Mouse (Mus musculus) gastrocnemius, adult 8-10 months (tissue): ENCODE data around the gene Vac14. TPM values are rescaled to one million over a fixed set of nuclear protein-coding genes. Genes with fewer than 3 reads are reported as not detected.

ENCODE experiments used
- DNase-seq, 2 experiments: peaks; one replicate each; pipeline ENCODE4 v3.0.0; 2022; ENCODE audit warnings: low spot score in 2 of 2
- total RNA-seq, 4 experiments: library from RNA; stranded (reverse); gene quantifications; 2 replicates each; pipeline ENCODE4 v1.2.4; 2022

Gene Vac14
- total RNA-seq, 4 experiments from 2014 or later: 17.4 to 22.1 (median 19.3) TPM

GRCm38 (mm10) chr8:110687726-110688125, 69.3 kb downstream of the Vac14 start:
- peak; percentile 62 to 75 for DNase-seq

- DNase-seq: no peak
Measured at GRCm38 (mm10) chr8:110689961-110690360, 71.6 kb downstream of the Vac14 start.

DNA sequence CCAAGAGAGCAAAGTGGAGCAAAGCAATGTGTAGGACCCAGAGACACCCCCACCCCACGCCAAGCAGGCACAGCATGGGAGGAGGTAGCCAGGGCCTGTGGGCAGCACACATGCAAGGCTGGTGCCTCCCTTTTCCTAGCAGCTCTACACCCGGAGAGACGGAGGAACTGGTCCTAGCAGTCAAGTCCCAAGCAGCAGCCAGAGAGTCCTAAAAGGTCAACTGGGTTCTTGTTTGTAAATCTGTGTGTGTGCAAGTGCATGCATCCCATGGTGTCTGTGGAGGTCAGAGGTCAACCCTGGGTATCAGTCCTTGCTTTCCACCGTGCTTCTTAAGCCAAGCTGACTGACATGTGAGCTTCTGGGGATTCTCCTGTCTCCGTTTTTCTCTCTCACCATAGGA, 75.8 kb downstream of the Vac14 start:
- DNase-seq: no peak

- DNase-seq: no peak
Measured at GRCm38 (mm10) chr8:110694826-110695225, 76.4 kb downstream of the Vac14 start.

DNA sequence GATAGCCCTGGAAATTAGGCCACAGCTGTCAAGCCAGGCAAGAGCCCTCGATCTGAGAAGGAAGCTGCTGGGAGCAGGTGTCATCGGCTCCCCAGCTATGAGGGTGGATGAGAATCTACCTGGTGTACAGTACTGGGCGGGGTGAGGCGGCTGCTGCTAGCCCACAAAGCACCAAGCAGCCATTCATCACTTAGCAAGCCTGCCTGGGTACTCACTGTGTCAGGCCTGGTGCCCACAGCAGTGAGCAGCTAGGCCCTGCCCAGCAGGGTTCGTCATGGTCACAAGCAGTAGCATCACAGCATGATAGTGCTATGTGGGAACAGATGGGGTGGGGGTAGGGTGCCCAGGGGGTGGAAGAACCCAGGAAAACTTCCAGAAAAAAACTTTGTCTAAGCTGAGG, 77.0 kb downstream of the Vac14 start:
- no peak for DNase-seq

GRCm38 (mm10) chr8:110696051-110696450, 77.7 kb downstream of the Vac14 start:
- no peak for DNase-seq

GRCm38 (mm10) chr8:110697571-110697970, 79.2 kb downstream of the Vac14 start:
- DNase-seq: no peak

GRCm38 (mm10) chr8:110698098-110698497, 79.7 kb downstream of the Vac14 start:
- DNase-seq: no peak

DNA sequence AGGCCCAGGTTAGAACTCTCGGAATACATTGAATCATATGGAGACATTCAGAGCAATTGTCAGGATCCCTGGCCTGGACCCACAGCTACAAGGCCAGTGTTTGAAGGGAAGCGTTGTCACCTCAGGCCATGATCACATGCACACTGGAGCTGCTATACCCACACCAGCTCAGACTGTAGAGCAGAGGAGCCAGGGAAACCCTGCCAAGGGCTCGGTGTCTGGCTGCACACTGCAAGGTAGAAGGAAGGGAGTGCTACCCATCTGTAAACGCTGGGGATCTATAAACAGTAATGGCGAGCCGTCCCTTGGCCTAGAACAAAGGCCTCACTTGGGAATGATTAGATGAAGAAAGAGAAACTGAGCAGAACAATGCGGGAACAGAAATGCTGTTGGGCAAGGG, 81.1 kb downstream of the Vac14 start:
- DNase-seq: no peak

DNA sequence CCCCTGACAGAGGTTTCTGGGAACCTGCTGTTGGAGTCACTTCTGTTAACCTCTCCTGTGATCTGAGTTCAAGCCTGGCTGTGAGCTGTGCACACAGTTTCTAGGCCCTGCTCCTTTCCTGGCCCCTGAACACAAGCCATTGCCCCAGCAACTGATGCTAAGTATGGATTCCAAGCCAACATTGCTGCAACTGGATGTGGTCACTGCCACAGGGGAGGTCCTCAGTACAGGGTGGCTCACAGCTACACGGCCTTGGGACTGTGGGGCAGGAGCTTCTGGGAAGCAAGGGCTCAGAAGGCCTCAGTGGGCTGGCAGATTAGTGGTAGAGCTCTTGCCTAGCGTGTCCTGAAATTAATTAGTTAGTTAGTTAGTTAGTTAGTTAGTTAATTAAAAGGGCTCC, 82.2 kb downstream of the Vac14 start:
- DNase-seq: no peak

- no peak for DNase-seq
Measured at GRCm38 (mm10) chr8:110702636-110703459, 84.5 kb downstream of the Vac14 start.

DNA sequence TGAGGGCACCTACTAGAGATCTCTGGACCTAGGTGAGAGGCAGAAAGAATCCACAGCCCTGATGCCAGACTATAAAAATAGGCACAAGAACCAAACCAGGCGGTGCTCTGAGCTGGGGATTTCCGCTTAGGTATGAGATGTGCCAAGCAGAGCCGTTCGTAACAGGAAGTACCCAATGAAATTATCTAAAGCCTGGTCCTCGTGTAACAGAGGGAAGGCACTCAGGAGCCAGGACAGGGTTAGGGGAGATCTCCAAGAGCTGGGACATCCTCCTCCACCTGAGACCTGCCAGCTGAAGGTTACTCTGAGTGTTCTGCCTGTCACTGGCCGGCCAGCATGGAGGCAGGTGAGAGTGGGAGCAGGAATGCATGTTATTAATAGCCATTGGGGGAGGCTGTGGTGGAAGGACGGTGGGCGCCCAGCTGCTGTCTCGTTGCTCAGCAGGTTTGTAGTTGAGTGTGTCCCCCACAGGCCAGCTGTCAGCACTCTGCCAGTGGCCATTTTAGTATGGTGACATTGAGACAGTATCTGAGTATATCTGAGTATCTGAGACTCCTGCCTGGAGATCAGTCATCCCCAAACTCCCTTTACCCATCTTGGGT, 85.2 kb downstream of the Vac14 start:
- no peak for DNase-seq

DNA sequence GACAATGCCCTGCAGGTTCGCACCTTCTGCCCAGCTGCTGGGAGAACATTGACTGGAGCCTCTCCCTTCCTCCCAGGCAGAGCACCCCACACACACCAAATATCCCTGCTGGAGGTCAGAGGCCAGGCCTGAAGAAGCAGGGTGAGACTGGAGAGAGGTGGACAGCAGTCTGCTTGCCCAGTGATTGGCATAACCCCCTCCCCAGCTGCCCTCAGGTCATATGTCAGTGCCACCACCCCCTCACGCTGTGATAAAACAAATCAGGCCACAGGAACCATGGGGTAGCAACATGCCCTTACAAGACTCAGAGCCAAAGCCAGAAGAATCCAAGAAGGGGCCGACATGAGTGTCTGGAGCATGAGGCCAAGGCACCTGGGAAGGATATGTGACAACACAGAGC, 85.7 kb downstream of the Vac14 start:
- no peak for DNase-seq

DNA sequence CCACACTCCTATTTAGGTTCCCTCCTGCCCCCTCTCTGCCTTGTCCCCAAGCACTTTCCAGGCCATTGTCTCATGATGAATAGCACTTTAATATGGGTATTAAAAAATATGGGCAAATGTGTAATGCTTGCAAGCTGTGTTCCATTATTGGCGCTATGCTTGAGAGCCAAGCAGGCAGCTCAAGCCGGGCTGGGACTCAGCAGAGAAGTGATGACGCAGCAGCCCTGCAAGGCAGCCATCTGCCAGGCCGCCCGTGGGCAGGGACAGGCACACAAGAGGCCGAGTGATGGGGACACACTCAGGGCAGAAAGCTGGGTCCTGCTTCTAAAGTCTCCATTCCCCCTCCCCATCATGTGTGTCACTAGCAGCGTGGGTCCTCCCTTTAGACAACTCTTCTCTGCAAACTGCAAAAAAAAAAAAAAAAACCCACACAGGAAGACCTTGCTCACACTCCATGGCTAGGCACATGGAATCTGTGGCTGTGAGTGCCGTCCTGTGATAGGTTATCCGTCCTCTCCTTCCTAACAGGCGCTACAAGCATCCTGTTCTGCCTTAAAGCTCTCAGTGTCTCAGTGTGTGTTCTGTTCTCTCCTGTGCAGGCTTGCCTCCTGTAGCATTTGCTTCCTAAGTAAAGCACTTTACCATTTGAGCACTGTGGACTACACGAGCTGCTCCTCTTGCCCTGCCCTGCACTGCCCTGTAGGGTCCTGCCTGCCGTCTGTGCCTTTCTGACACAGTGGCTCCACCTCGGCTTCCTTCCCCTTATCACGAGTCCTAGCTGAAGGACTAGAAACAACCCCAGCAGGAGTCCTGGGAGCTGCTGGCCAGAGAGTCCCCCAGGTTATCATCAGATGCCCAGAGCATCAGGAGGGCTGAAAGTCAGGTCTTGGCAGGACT, 87.3 kb downstream of the Vac14 start:
- no peak for DNase-seq

DNA sequence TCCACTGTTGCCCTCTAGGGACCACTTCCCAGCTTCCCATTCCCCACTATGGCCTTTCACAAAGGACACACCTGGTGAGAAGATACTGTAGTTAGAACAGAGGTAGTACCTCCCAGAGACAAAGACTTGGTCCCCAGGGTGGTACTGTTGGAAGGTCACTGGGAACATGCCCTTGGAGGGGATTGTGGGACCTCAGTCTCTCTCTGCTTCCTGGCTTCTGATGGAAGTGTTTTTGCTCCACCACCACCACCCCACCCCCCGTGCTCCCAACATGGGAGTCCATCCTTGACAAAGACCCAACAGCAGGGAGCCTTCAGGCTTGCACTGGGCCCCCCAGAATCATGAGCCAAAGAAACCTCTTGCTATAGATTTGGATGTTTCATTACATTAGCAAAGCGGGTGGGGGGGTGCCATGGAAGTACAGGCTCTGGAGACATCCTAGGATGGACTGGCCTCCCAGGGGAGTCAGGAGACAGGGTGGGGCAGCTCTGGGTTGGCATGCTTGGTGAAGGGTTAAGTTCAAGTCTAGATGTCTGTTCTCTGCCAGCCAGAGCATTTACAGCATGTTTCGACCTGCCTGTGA, 88.0 kb downstream of the Vac14 start:
- no peak for DNase-seq

DNA sequence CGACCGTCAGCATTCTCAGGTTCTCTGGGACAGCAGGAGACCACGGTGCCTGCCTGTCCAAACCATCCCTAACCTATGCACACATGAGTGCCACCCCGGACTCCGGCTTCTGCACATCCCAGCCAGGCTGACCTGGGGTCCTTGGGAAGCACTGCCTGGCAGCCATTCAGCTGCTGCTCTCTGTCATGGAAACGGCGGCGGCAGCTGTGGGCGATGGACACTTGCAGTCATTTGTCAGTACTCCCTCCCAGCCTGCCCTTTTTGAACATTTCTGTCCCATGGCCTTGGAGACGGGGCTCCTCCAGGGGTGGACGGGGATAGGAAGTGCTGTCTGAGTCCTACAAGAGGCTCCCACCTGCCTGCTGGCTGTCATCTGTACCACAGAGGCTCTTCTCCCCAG, 90.0 kb downstream of the Vac14 start:
- DNase-seq: no peak

GRCm38 (mm10) chr8:110710593-110710992, 92.2 kb downstream of the Vac14 start:
- DNase-seq: no peak

DNA sequence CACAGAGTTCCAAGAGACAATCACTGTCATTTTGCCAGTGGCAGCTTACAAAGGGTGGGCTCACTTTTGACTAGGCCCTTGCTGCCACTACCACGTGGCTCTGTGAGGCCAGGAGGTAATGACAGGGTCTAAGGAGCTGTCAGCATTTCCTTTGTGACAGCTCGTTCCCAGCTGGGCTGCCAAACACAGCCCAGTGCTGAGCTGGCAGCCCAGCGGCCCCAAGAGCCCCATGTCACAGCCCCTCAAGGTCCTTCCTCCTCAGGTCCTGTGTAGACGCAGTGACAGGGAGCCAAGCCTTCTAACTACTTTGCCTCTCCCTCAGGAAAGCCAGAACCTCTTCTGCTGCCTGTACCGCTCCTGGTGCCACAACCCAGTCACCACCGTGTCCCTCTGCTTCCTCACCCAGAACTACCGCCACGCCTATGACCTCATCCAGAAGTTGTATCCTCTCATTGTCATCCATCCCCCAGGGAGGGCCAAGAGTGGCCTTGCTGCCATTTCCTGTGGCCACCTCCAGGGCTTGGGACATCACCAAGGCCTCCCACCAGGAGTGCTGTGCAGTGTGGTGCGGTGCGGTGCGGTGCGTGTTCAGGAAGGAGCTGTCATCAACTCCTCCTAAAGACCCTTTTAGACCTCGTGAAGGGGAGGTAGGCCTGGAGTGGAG, 93.0 kb downstream of the Vac14 start:
- DNase-seq: no peak

DNA sequence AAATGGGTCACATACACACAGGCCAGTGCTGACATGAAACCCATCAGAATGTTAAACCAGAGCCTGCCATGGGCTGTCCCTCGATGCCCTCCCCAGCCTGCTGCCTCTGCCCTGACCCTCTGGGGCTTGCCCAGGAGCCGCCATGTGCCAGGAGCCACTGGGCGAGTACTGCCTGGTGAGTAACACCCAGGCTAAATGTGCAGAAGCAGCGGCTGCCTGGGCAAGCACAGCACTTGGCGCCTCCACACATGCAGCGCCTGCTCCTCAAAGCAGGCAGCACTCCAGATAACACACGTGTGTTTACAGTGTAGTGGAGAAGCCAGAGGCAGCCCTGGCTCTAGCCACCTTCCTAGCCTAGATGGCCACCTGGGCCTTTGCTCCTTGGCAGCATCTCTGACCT, 94.7 kb downstream of the Vac14 start:
- DNase-seq: peak; percentile 59 to 78

- DNase-seq: no peak
Measured at GRCm38 (mm10) chr8:110714827-110715519, 96.6 kb downstream of the Vac14 start.
